In genomic region chr6:129181683-129182082, GRCm38 (mm10) we compare ENCODE assay signal across 8 mouse cellular contexts. TPM values are rescaled to one million over a fixed set of nuclear protein-coding genes. Genes with fewer than 3 reads are reported as not detected.
DNase-seq lines count a peak whose midpoint lies in the region; ATAC-seq lines count a peak whose summit lies in the region.

No protein-coding gene starts in this region.

- no peak overlapping the region; the same call in 1 of the 2 replicates for H3K27ac ChIP-seq in heart, embryonic 12.5 days (ENCODE audit: poor library complexity, severe bottlenecking)
- H3K27ac ChIP-seq in limb, embryonic 13.5 days: no peak overlapping the region
- H3K27ac ChIP-seq in midbrain, embryonic 15.5 days: no peak overlapping the region

- peak overlapping the region; percentile 65 for H3K4me2 ChIP-seq in heart, embryonic 12.5 days
- H3K4me2 ChIP-seq in limb, embryonic 13.5 days (replicated peaks): peak overlapping the region; percentile 45
- H3K4me2 ChIP-seq in midbrain, embryonic 15.5 days: 0 out of 2 replicates have a peak overlapping the region, but pooled peaks have one; percentile 4

- peaks cover 8% of the 10 kb centered on the region for H3K4me1 ChIP-seq in heart, embryonic 12.5 days (replicated peaks)
- 0 out of 2 replicates have a peak, but pooled peaks cover 3% of the 10 kb centered on the region for H3K4me1 ChIP-seq in limb, embryonic 13.5 days
- peaks cover 8% of the 10 kb centered on the region for H3K4me1 ChIP-seq in midbrain, embryonic 15.5 days

- H3K9ac ChIP-seq in heart, embryonic 12.5 days: peak overlapping the region; percentile 69
- H3K9ac ChIP-seq in limb, embryonic 13.5 days: no peak overlapping the region
- no peak overlapping the region for H3K9ac ChIP-seq in midbrain, embryonic 15.5 days

- DNase-seq in CD4-positive, CD25-positive, alpha-beta regulatory T cell, adult 2 months (ENCODE audit: low read depth, low spot score): peak; percentile 66
- DNase-seq in 416B (ENCODE audit: low read depth): peak; percentile 80
- DNase-seq in urinary bladder, postnatal 36 days (ENCODE audit: low spot score in 2 of 2): no peak
- no peak for DNase-seq in cerebellum, postnatal 14 days

- peak overlapping the region; percentile 36 for H3K4me3 ChIP-seq in heart, embryonic 12.5 days
- peak overlapping the region; percentile 26 for H3K4me3 ChIP-seq in limb, embryonic 13.5 days
- 0 out of 2 replicates have a peak overlapping the region, but pooled peaks have one; percentile 4 for H3K4me3 ChIP-seq in midbrain, embryonic 15.5 days

- ATAC-seq in CD4-positive, CD25-positive, alpha-beta regulatory T cell, adult 4 months: no peak
- no peak for ATAC-seq in heart, embryonic 12.5 days (ENCODE audit: insufficient number of reproducible peaks, low FRiP score)
- no peak for ATAC-seq in limb, embryonic 13.5 days (ENCODE audit: low FRiP score, low read depth)
- no peak for ATAC-seq in midbrain, embryonic 15.5 days (replicated peaks)

- no peaks in the 10 kb centered on the region for H3K9me3 ChIP-seq in heart, embryonic 12.5 days (replicated peaks)
- H3K9me3 ChIP-seq in limb, embryonic 13.5 days: no peaks in the 10 kb centered on the region
- H3K9me3 ChIP-seq in midbrain, embryonic 15.5 days: no peaks in the 10 kb centered on the region

- H3K36me3 ChIP-seq in heart, embryonic 12.5 days: peaks cover 31% of the 10 kb centered on the region
- H3K36me3 ChIP-seq in limb, embryonic 13.5 days: peaks cover 11% of the 10 kb centered on the region
- no peaks in the 10 kb centered on the region for H3K36me3 ChIP-seq in midbrain, embryonic 15.5 days (replicated peaks)

- H3K27me3 ChIP-seq in heart, embryonic 12.5 days (replicated peaks): no peaks in the 10 kb centered on the region
- H3K27me3 ChIP-seq in limb, embryonic 13.5 days: no peaks in the 10 kb centered on the region
- no peaks in the 10 kb centered on the region for H3K27me3 ChIP-seq in midbrain, embryonic 15.5 days (replicated peaks)

RNA-seq across cellular contexts. Expression of gene Clec2d, which starts 1.3 kb away (rescaled TPM):
- polyA plus RNA-seq in CD4-positive, CD25-positive, alpha-beta regulatory T cell, adult 4 months (2017; shearing (Covaris generic)): 10 to 100 TPM in 1 of 2 experiments, 1 to 10 TPM in 1; 7.8 to 11.7 TPM
- 0.14 and 0.21 TPM in 2 replicates for polyA plus RNA-seq in heart, embryonic 12.5 days (2016; fragmentation: Nextera tagmentation; extraction: Ambion mirVana)
- polyA plus RNA-seq in limb, embryonic 13.5 days (2015; fragmentation: Nextera tagmentation; extraction: Ambion mirVana): 0.15 TPM in 1 of 2 replicates, not detected in the other
- not detected in 2 replicates for polyA plus RNA-seq in midbrain, embryonic 15.5 days (2015; fragmentation: Nextera tagmentation; extraction: Ambion mirVana)

Comparison
In these comparisons a context has a peak if more than half of its experiments do, and no peak if none do; other contexts are left out.
1. DNase-seq: peak in CD4-positive, CD25-positive, alpha-beta regulatory T cell, adult 2 months (single experiment) and 416B (single experiment); none in urinary bladder, postnatal 36 days (0 of 2) and cerebellum, postnatal 14 days (0 of 2).
2. H3K4me2 ChIP-seq: peak in every context shown above with its lines; median percentile 65 in heart, embryonic 12.5 days; 45 in limb, embryonic 13.5 days; 4 in midbrain, embryonic 15.5 days.
3. Peak in every context shown above with its lines, with median percentiles within 50 percentile points of each other: H3K4me3 ChIP-seq.